In genomic region chr6:114000304-114000703, GRCm38 (mm10) we compare ENCODE assay signal across 25 mouse cellular contexts. TPM values are rescaled to one million over a fixed set of nuclear protein-coding genes. Genes with fewer than 3 reads are reported as not detected.
DNase-seq lines count a peak whose midpoint lies in the region; ATAC-seq lines count a peak whose summit lies in the region.
"Had no signal": no experiment of that assay in that cellular context is flagged by ENCODE, and none has a peak within 500 bp of the region (broad histone marks: within the 10 kb centered on the region; RNA-seq: fewer than 3 reads in every experiment).

No protein-coding gene starts in this region.

- no peak for DNase-seq in forebrain, embryonic 10.5 days (ENCODE audit: extremely low spot score, low spot score)
- DNase-seq in brain, adult 2 months (ENCODE audit: low read depth, low spot score): peak; percentile 68
- peak; percentile 59 to 63 for DNase-seq in cerebellum, adult 18-20 months
- peak; percentile 50 to 58 for DNase-seq in cerebellum, postnatal 10 days
- DNase-seq in thymus, postnatal 25 days: no peak
- DNase-seq in spleen, postnatal 36 days (ENCODE audit: low spot score in 2 of 2): no peak
- DNase-seq: adrenal gland, postnatal 14 days; gastrocnemius, postnatal 25 days; heart, adult 11 months; heart, postnatal 36 days; kidney, adult 2 months; kidney, postnatal 4 days; lung, postnatal 36 days; right cerebral cortex, postnatal 25 days; thymus, postnatal 14 days had no signal

- ATAC-seq in forebrain, embryonic 16.5 days: peak; percentile 43
- ATAC-seq: CD4-positive, CD25-positive, alpha-beta regulatory T cell, adult 4 months; midbrain, embryonic 16.5 days had no signal

- H3K9me3 ChIP-seq in forebrain, embryonic 16.5 days (ENCODE audit: control insufficient read depth, low read length): no peaks in the 10 kb centered on the region
- H3K9me3 ChIP-seq in forebrain, embryonic 10.5 days: no peaks in the 10 kb centered on the region
- H3K9me3 ChIP-seq: limb, embryonic 13.5 days; lung, embryonic 15.5 days had no signal

- no peaks in the 10 kb centered on the region; the same call in 1 of the 2 replicates for H3K36me3 ChIP-seq in forebrain, embryonic 16.5 days (ENCODE audit: control insufficient read depth, insufficient read depth)
- H3K36me3 ChIP-seq in forebrain, embryonic 10.5 days (replicated peaks): no peaks in the 10 kb centered on the region
- H3K36me3 ChIP-seq: hindbrain, embryonic 13.5 days; limb, embryonic 13.5 days; lung, embryonic 15.5 days had no signal

- 52% methylated on average over 7 of the region's 7 CpGs for WGBS in forebrain, embryonic 16.5 days
- WGBS in forebrain, embryonic 10.5 days: 57% methylated on average over 7 of the region's 7 CpGs

- no peak overlapping the region for H3K9ac ChIP-seq in forebrain, embryonic 16.5 days (replicated peaks; ENCODE audit: low read depth, low read length)
- H3K9ac ChIP-seq: hindbrain, embryonic 13.5 days; limb, embryonic 13.5 days; lung, embryonic 15.5 days had no signal

- H3K4me3 ChIP-seq in forebrain, embryonic 16.5 days (replicated peaks; ENCODE audit: low read length): no peak overlapping the region
- H3K4me3 ChIP-seq in forebrain, embryonic 10.5 days: no peak overlapping the region
- H3K4me3 ChIP-seq: hindbrain, embryonic 13.5 days; limb, embryonic 13.5 days; lung, embryonic 15.5 days had no signal

- H3K27me3 ChIP-seq in forebrain, embryonic 16.5 days (replicated peaks; ENCODE audit: control insufficient read depth, insufficient read depth, low read length): no peaks in the 10 kb centered on the region
- H3K27me3 ChIP-seq in forebrain, embryonic 10.5 days (ENCODE audit: poor library complexity, severe bottlenecking): no peaks in the 10 kb centered on the region
- H3K27me3 ChIP-seq: hindbrain, embryonic 13.5 days; lung, embryonic 15.5 days had no signal

- H3K4me1 ChIP-seq in forebrain, embryonic 16.5 days (replicated peaks; ENCODE audit: control insufficient read depth, insufficient read depth, low read length): no peaks in the 10 kb centered on the region
- no peaks in the 10 kb centered on the region for H3K4me1 ChIP-seq in forebrain, embryonic 10.5 days
- H3K4me1 ChIP-seq: hindbrain, embryonic 13.5 days; limb, embryonic 13.5 days; lung, embryonic 15.5 days had no signal

- H3K4me2 ChIP-seq in forebrain, embryonic 16.5 days (ENCODE audit: low read length): no peak overlapping the region
- H3K4me2 ChIP-seq: heart, embryonic 11.5 days; hindbrain, embryonic 13.5 days; limb, embryonic 13.5 days; liver, embryonic 11.5 days; lung, embryonic 15.5 days; midbrain, embryonic 11.5 days had no signal

- H3K27ac ChIP-seq in forebrain, embryonic 16.5 days (ENCODE audit: low read length): no peak overlapping the region
- no peak overlapping the region for H3K27ac ChIP-seq in forebrain, embryonic 10.5 days
- H3K27ac ChIP-seq: hindbrain, embryonic 13.5 days; kidney, postnatal 0 days; limb, embryonic 13.5 days; lung, embryonic 15.5 days had no signal

RNA-seq across cellular contexts. Expression of gene Atp2b2, which starts 42.1 kb away (rescaled TPM):
- polyA plus RNA-seq in forebrain, embryonic 16.5 days (2015; fragmentation: Nextera tagmentation; extraction: Ambion mirVana): 30.7 and 32.2 TPM in 2 replicates
- 1.1 and 1.4 TPM in 2 replicates for polyA plus RNA-seq in forebrain, embryonic 10.5 days (2016; fragmentation: Nextera tagmentation; extraction: Ambion mirVana)

Comparison
In these comparisons a context has a peak if more than half of its experiments do, and no peak if none do; other contexts are left out.
1. RNA of gene Atp2b2, which starts 42.1 kb away (polyA plus RNA-seq): 30.7 to 32.2 TPM in forebrain, embryonic 16.5 days; 1.1 to 1.4 TPM in forebrain, embryonic 10.5 days; every median in the first group is over 10 times any median in the second.
2. DNase-seq: peak in brain, adult 2 months (single experiment), cerebellum, adult 18-20 months (2 of 2) and cerebellum, postnatal 10 days (2 of 2); none in forebrain, embryonic 10.5 days (single experiment), thymus, postnatal 25 days (single experiment) and spleen, postnatal 36 days (0 of 2).